Mouse (Mus musculus) limb, embryonic 14.5 days (tissue): ENCODE results near the gene Irgm2. TPM values are rescaled to one million over a fixed set of nuclear protein-coding genes. Genes with fewer than 3 reads are reported as not detected.
"Not testable (repeated sequence)": the region's sequence is repeated elsewhere in the genome, so short reads cannot be mapped to it uniquely, and the experiment has no call there.

Experiments used
- ATAC-seq: fragments of 200-750 bp; cut with Nextera tagmentation; 2 replicates; pipeline ENCODE4 v1.8.0; 2017; ENCODE audit warnings: low read depth, moderate number of reproducible peaks, moderate TSS enrichment; ENCODE audit not compliant: low FRiP score
- DNase-seq: peaks from one replicate; pipeline ENCODE4 v3.0.0-alpha.2; 2015; ENCODE audit warnings: low spot score
- H3K27ac ChIP-seq: fragments of 300-500 bp; sonication (generic); replicated peaks from 2 replicates; pipeline ENCODE4 v1.5.1; 2014; ENCODE audit warnings: low read depth, mild to moderate bottlenecking, low read length, moderate library complexity, mixed read lengths
- H3K27me3 ChIP-seq: fragments of 300-500 bp; sonication (generic); 2 replicates; pipeline ENCODE4 v1.6.1; 2014; ENCODE audit warnings: low read length, mixed read lengths; ENCODE audit not compliant: control insufficient read depth, insufficient read depth
- H3K36me3 ChIP-seq: fragments of 300-500 bp; sonication (generic); 2 replicates; pipeline ENCODE4 v1.6.1; 2014; ENCODE audit warnings: mild to moderate bottlenecking, low read length, moderate library complexity, mixed read lengths; ENCODE audit not compliant: control insufficient read depth, insufficient read depth
- H3K4me1 ChIP-seq: fragments of 300-500 bp; sonication (generic); 2 replicates; pipeline ENCODE4 v1.6.1; 2014; ENCODE audit warnings: antibody characterized with exemption, low read length, mixed read lengths; ENCODE audit not compliant: control insufficient read depth, insufficient read depth
- H3K4me2 ChIP-seq: fragments of 300-500 bp; sonication (generic); replicated peaks from 2 replicates; pipeline ENCODE4 v1.6.1; 2014; ENCODE audit warnings: low read depth, mild to moderate bottlenecking, low read length, moderate library complexity; ENCODE audit not compliant: severe bottlenecking
- H3K4me3 ChIP-seq: fragments of 300-500 bp; sonication (generic); replicated peaks from 2 replicates; pipeline ENCODE4 v1.5.1; 2014; ENCODE audit warnings: low read length
- H3K9ac ChIP-seq: fragments of 300-500 bp; sonication (generic); 2 replicates; pipeline ENCODE4 v1.6.1; 2014; ENCODE audit warnings: mild to moderate bottlenecking, low read depth, low read length, moderate library complexity; ENCODE audit not compliant: severe bottlenecking
- H3K9me3 ChIP-seq: fragments of 300-500 bp; sonication (generic); 2 replicates; pipeline ENCODE4 v1.6.1; 2016; ENCODE audit warnings: low read length; ENCODE audit not compliant: control insufficient read depth
- POLR2A ChIP-seq: fragments of 200-500 bp; IDR thresholded peaks from 2 replicates; pipeline ENCODE4 v1.8.0; 2012; ENCODE audit warnings: inconsistent platforms, mild to moderate bottlenecking, moderate library complexity, borderline replicate concordance; ENCODE audit not compliant: insufficient read depth, insufficient read length; ENCODE audit errors: extremely low read depth
- WGBS: fragments of 180-500 bp; shearing (Covaris S2); extraction: QIAGEN DNeasy Blood & Tissue Kit; methylation state at CpG from one replicate; pipeline ENCODE4 v1.1.7; 2014; 5-methylcytosine and 5-hydroxymethylcytosine counted together
- polyA plus RNA-seq, 2 experiments: library from polyadenylated mRNA; depleted of rRNA in 1 of 2; stranded (reverse) in 1 of 2; unstranded in 1 of 2; fragments of >200 nt; fragmentation: Nextera tagmentation in 1 of 2; extraction: Ambion mirVana in 1 of 2; gene quantifications; 2 replicates each; pipeline versions ENCODE4 v1.2.1 to v1.2.3; 2012 to 2014

Gene Irgm2
- polyA plus RNA-seq, 2 experiments = 2.3 to 2.9 TPM

DNA sequence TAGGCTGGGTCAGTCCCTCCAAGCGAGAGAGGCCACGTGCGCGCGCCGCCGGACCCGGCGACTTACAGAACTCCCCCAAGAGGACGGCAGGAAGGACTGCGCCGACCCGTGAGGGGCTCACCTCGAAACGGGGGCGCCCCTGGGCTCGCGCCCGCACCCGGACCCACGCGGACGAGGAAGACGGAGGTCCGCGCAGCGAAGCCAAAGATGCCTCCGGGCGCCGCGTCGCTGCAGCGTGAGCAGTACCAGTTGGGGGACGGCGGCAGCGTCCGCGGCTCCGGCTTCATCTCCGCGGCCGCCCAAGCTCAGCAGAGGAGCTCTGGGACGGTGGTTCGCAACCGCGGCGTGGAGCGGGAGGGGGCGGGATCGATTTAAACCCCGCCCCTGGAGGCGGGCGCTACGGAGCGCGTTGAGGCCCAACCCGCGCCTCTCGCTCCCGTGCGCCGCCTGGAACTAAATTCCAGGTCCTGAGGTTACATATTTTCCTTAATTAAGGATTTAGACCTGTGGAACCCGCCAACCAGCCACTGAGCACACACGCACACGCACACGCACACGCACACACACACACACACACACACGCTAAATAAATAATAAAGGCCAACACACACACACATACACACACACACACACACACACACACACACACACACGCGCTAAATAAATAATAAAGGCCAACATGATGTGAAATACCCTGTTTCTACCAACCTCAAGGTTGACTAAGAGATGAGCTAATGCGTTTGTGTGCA, 31.1 kb upstream of the Irgm2 start, which contains the start of gene Gemin5:
Gemin5 (minus strand) TSS at position 373 of the 749 bp plus-strand sequence.
- under 1% methylated on average over 49 of the region's 71 CpGs for WGBS
- TF ChIP-seq POLR2A = 0 out of 2 replicates have a peak, but pooled peaks have one; percentile 27

GRCm38 (mm10) chr11:58169666-58170065, 29.8 kb upstream of the Irgm2 start:
- H3K4me2 ChIP-seq = no peak overlapping the region
- DNase-seq (no peak), ATAC-seq (no peak)
- peaks cover 8% of the 10 kb centered on the region; the same call in 1 of the 2 replicates for H3K4me1 ChIP-seq
- H3K36me3 ChIP-seq = peaks cover 36% of the 10 kb centered on the region
- no peak for TF ChIP-seq POLR2A
- H3K4me3 ChIP-seq = no peak overlapping the region
- WGBS = 84% methylated on average over 4 of the region's 4 CpGs
- H3K27me3 ChIP-seq = no peaks in the 10 kb centered on the region
- no peak overlapping the region for H3K27ac ChIP-seq
- no peak overlapping the region for H3K9ac ChIP-seq
- no peaks in the 10 kb centered on the region for H3K9me3 ChIP-seq

More for the DNA sequence above, 31.1 kb upstream of the Irgm2 start, which contains the start of gene Gemin5:
- Histone ChIP-seq H3K4me1 (peaks cover 8% of the 10 kb centered on the region; the same call in 1 of the 2 replicates), H3K9me3 (no peaks in the 10 kb centered on the region), H3K27ac (0 out of 2 replicates have a peak within 1 kb of the TSS, but pooled peaks have one; percentile 33), H3K27me3 (no peaks in the 10 kb centered on the region), H3K36me3 (peaks cover 36% of the 10 kb centered on the region), H3K4me2 (peak within 1 kb of the TSS; percentile 80), H3K9ac (peak within 1 kb of the TSS; percentile 82), H3K4me3 (peak within 1 kb of the TSS; percentile 91)
- ATAC-seq = peak; percentile 87
- peak; percentile 86 for DNase-seq

DNA sequence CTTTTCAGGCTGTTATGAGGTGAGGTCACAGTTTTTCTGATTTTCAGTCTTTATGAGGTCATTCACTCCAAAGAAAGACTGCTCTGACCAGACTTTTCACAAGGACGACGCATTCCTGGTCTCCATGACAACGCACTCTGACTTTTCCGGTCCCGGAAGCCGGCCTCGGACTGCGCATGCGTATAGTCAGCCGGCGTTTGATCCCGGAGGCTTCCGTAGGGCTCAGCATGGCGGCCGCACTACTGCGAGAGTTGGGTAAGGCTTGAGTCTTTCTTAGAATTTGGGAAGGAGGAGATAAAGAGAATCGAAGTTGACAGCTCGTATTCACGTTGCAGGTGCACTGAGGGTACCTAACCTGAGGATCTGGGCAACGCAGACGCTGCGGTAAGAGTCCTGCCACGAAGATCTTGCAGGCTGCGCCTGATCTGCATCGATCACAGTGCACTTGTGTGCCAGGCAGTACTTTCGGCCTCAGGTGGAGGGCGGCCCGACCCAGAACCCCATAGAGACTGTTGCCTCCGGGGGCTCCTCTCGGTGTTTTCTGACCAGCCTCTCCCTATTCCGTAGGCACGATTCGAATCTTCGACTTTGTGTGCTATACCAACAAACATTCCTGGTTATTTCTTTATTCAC, 27.8 kb upstream of the Irgm2 start, which contains the start of gene Mrpl22:
Mrpl22 (plus strand) TSS at position 203 of the 633 bp plus-strand sequence.
- Histone ChIP-seq H3K9me3 (no peaks in the 10 kb centered on the region), H3K27ac (0 out of 2 replicates have a peak within 1 kb of the TSS, but pooled peaks have one; percentile 65), H3K4me3 (peak within 1 kb of the TSS; percentile 73), H3K4me2 (peak within 1 kb of the TSS; percentile 60), H3K27me3 (no peaks in the 10 kb centered on the region), H3K4me1 (peaks cover 8% of the 10 kb centered on the region; the same call in 1 of the 2 replicates), H3K9ac (peak within 1 kb of the TSS; percentile 71), H3K36me3 (peaks cover 36% of the 10 kb centered on the region)
- peak; percentile 97 for DNase-seq
- peak; percentile 89 for ATAC-seq
- TF ChIP-seq POLR2A = peak; percentile 67; the same call in 1 of the 2 replicates
- under 1% methylated on average over 34 of the region's 34 CpGs for WGBS

DNA sequence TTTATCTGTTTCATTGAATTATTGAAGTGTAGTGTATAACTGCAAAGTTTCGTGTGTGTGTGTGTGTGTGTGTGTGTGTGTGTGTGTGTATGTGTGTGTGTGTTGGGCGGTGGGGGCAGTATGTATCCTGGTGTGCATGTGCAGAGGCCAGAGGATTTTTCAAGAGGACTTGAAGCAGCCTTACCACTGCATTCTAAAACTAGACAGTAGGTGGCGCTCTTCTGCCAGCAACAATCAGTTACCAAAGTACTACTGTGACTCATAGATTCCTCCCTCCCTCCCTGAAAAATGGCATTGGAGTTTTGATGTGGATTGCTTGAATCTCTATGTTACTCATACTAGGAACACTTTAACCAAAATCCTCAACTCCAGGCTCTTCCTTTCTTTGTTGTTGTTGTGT, 19.9 kb upstream of the Irgm2 start:
- H3K27me3 ChIP-seq = no peaks in the 10 kb centered on the region
- no peak for TF ChIP-seq POLR2A
- peaks cover 48% of the 10 kb centered on the region for H3K36me3 ChIP-seq
- no peak overlapping the region for H3K4me3 ChIP-seq
- no peak overlapping the region for H3K27ac ChIP-seq
- WGBS = 10% methylated on average over 3 of the region's 3 CpGs
- no peak overlapping the region for H3K4me2 ChIP-seq
- no peaks in the 10 kb centered on the region for H3K4me1 ChIP-seq
- ATAC-seq (peak; percentile 42; the same call in 1 of the 2 replicates), DNase-seq (peak; percentile 90)
- no peak overlapping the region for H3K9ac ChIP-seq
- H3K9me3 ChIP-seq = no peaks in the 10 kb centered on the region

DNA sequence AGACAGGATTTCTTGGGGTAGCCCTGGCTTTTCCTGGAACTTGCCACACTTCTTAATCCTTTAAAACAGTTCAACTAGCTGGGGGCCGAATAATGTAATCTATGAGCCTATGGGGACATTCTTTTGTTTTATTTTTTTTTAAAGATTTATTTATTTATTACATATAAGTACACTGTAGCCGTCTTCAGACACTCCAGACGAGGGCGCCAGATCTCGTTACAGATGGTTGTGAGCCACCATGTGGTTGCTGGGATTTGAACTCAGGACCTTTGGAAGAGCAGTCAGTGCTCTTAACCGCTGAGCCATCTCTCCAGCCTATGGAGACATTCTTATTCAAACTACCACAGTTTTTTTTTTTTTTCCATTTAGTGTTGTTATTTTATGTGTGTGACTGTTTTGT, 19.4 kb upstream of the Irgm2 start:
- H3K9ac ChIP-seq, ATAC-seq, H3K4me1 ChIP-seq, H3K4me2 ChIP-seq, H3K4me3 ChIP-seq, H3K27me3 ChIP-seq, H3K27ac ChIP-seq, DNase-seq, H3K9me3 ChIP-seq: not testable (repeated sequence)
- H3K36me3 ChIP-seq = peaks cover 44% of the 10 kb centered on the region
- 94% methylated on average over 6 of the region's 6 CpGs for WGBS
